In the genomic region with DNA sequence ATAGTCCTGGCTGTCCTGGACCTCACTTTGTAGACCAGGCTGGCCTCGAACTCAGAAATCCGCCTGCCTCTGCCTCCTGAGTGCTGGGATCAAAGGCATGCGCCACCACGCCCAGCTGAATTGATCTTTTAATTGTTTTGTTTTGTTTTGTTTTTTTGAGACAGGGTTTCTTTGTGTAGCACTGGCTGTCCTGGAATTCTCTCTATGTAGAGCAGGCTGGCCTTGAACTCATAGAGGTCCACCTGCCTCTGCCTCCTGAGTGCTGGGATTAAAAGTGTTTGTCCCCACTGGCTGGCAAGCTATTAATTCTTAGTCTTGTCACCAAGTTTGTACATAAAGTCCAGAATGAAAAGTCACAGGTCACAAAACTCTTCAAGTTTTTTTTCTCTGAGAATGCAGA, we compare ENCODE assay signal across 4 mouse cellular contexts.
DNase-seq lines count a peak whose midpoint lies in the region.

No protein-coding gene starts in this region.

- DNase-seq in ES-CJ7 (ENCODE audit: low read depth, low spot score) = peak; percentile 72
- peak; percentile 65 for DNase-seq in R1 (ENCODE audit: low read depth, low spot score)
- DNase-seq in ZHBTc4 (ENCODE audit: low read depth, low spot score) = peak; percentile 82
- peak; percentile 27 for DNase-seq in heart, adult 11 months

Comparison
In these comparisons a context has a peak if more than half of its experiments do, and no peak if none do; other contexts are left out.
1. Peak in every context shown above with its lines: DNase-seq.
2. DNase-seq: peak in every context shown above with its lines; median percentile 82 in ZHBTc4; 72 in ES-CJ7; 65 in R1; 27 in heart, adult 11 months.